Mouse (Mus musculus) liver, adult 2 months (tissue): ENCODE results near the gene Itgav. TPM values are rescaled to one million over a fixed set of nuclear protein-coding genes. Genes with fewer than 3 reads are reported as not detected.

ENCODE experiments used
- DNase-seq: peaks from one replicate; pipeline ENCODE4 v3.0.0-alpha.2; 2011; ENCODE audit warnings: low read depth, low spot score; ENCODE audit errors: extremely low read depth
- H3K27ac ChIP-seq: fragments of 200-500 bp; replicated peaks from 2 replicates; pipeline ENCODE4 v1.5.1; 2012; ENCODE audit warnings: low read depth, mild to moderate bottlenecking, control low read depth, inconsistent platforms, low read length; ENCODE audit not compliant: insufficient read depth
- H3K27me3 ChIP-seq: fragments of 200-500 bp; 2 replicates; pipeline ENCODE4 v1.6.1; 2012; ENCODE audit warnings: mild to moderate bottlenecking, moderate library complexity, low read length, inconsistent platforms; ENCODE audit not compliant: control insufficient read depth, insufficient read depth
- H3K36me3 ChIP-seq: fragments of 200-500 bp; 2 replicates; pipeline ENCODE4 v1.6.1; 2012; ENCODE audit warnings: low read length, inconsistent platforms; ENCODE audit not compliant: control insufficient read depth, insufficient read depth
- H3K4me1 ChIP-seq: fragments of 200-500 bp; 2 replicates; pipeline ENCODE4 v1.6.1; 2011; ENCODE audit warnings: low read length; ENCODE audit not compliant: control insufficient read depth, insufficient read depth
- H3K4me3 ChIP-seq: fragments of 200-500 bp; 2 replicates; pipeline ENCODE4 v1.5.1; 2011; ENCODE audit warnings: low read depth, mild to moderate bottlenecking, control low read depth, low read length, moderate library complexity; ENCODE audit not compliant: insufficient read depth
- H3K79me2 ChIP-seq: fragments of 200-500 bp; 2 replicates; pipeline ENCODE4 v1.6.1; 2012; ENCODE audit warnings: inconsistent platforms, mild to moderate bottlenecking, low read length, moderate library complexity; ENCODE audit not compliant: control insufficient read depth, insufficient read depth
- H3K9ac ChIP-seq: fragments of 200-500 bp; 2 replicates; pipeline ENCODE4 v1.6.1; 2012; ENCODE audit warnings: low read depth, mild to moderate bottlenecking, control low read depth, inconsistent platforms, low read length
- CTCF ChIP-seq: fragments of 200-500 bp; IDR thresholded peaks from 2 replicates; pipeline ENCODE4 v1.5.1; 2011; ENCODE audit warnings: low read depth, low read length, control low read depth
- POLR2A ChIP-seq: fragments of 200-500 bp; IDR thresholded peaks from 2 replicates; pipeline ENCODE4 v1.6.1; 2011; ENCODE audit warnings: low read length, control low read depth; ENCODE audit not compliant: insufficient read depth; ENCODE audit errors: extremely low read depth
- WGBS: fragments of 180-500 bp; shearing (Covaris S2); methylation state at CpG from one replicate; pipeline ENCODE4 v1.1.7; 2018; 5-methylcytosine and 5-hydroxymethylcytosine counted together
- polyA plus RNA-seq: library from polyadenylated mRNA; depleted of rRNA; stranded (reverse); fragments of >200 nt; gene quantifications from 2 replicates; pipeline ENCODE4 v1.2.3, GENCODE M21; 2012
- total RNA-seq: library from RNA; depleted of rRNA; stranded (reverse); fragments of >200 nt; gene quantifications from 2 replicates; pipeline ENCODE4 v1.2.3, GENCODE M21; 2014

Gene Itgav
- total and polyA plus RNA-seq, 2 experiments = 15.8 to 29.6 TPM

GRCm38 (mm10) chr2:83718341-83718740 is 5.9 kb upstream of the Itgav start:
- no peak overlapping the region for H3K9ac ChIP-seq
- H3K4me1 ChIP-seq = peaks cover under 1% of the 10 kb centered on the region; the same call in 1 of the 2 replicates
- H3K36me3 ChIP-seq = no peaks in the 10 kb centered on the region
- no peak overlapping the region for H3K4me3 ChIP-seq
- DNase-seq = no peak
- H3K27me3 ChIP-seq = no peaks in the 10 kb centered on the region
- WGBS = 95% methylated on average over 4 of the region's 4 CpGs
- no peak for TF ChIP-seq CTCF
- no peak for TF ChIP-seq POLR2A
- H3K27ac ChIP-seq = no peak overlapping the region
- H3K79me2 ChIP-seq = no peaks in the 10 kb centered on the region

- Histone ChIP-seq H3K9ac (no peak overlapping the region), H3K4me3 (no peak overlapping the region), H3K79me2 (peaks cover 5% of the 10 kb centered on the region; the same call in 1 of the 2 replicates), H3K36me3 (no peaks in the 10 kb centered on the region), H3K4me1 (peaks cover 3% of the 10 kb centered on the region), H3K27me3 (no peaks in the 10 kb centered on the region), H3K27ac (no peak overlapping the region)
- 81% methylated on average over 3 of the region's 3 CpGs for WGBS
- TF ChIP-seq CTCF (no peak), POLR2A (no peak)
- no peak for DNase-seq
Observed at GRCm38 (mm10) chr2:83721635-83722034, 2.6 kb upstream of the Itgav start.

- no peak overlapping the region for H3K4me3 ChIP-seq
- H3K36me3 ChIP-seq = no peaks in the 10 kb centered on the region
- no peak overlapping the region for H3K9ac ChIP-seq
- no peaks in the 10 kb centered on the region for H3K27me3 ChIP-seq
- peaks cover 3% of the 10 kb centered on the region for H3K4me1 ChIP-seq
- no peak for DNase-seq
- no peak for TF ChIP-seq CTCF
- no peak for TF ChIP-seq POLR2A
- H3K79me2 ChIP-seq = peaks cover 5% of the 10 kb centered on the region; the same call in 1 of the 2 replicates
- no peak overlapping the region for H3K27ac ChIP-seq
Observed at GRCm38 (mm10) chr2:83722936-83723335, 1.3 kb upstream of the Itgav start.

GRCm38 (mm10) chr2:83723346-83723745 is 851 bp upstream of the Itgav start:
- Histone ChIP-seq H3K27me3 (no peaks in the 10 kb centered on the region), H3K4me3 (no peak overlapping the region), H3K79me2 (peaks cover 5% of the 10 kb centered on the region; the same call in 1 of the 2 replicates), H3K27ac (0 out of 2 replicates have a peak overlapping the region, but pooled peaks have one; percentile 21), H3K9ac (no peak overlapping the region), H3K4me1 (peaks cover 3% of the 10 kb centered on the region), H3K36me3 (no peaks in the 10 kb centered on the region)
- DNase-seq = no peak
- TF ChIP-seq CTCF (no peak), POLR2A (no peak)
- WGBS = 49% methylated on average over 2 of the region's 2 CpGs

- Histone ChIP-seq H3K9ac (peak overlapping the region; percentile 97), H3K27ac (peak overlapping the region; percentile 82), H3K36me3 (no peaks in the 10 kb centered on the region), H3K4me1 (peaks cover 8% of the 10 kb centered on the region), H3K79me2 (peaks cover 9% of the 10 kb centered on the region; the same call in 1 of the 2 replicates), H3K4me3 (peak overlapping the region; percentile 94), H3K27me3 (no peaks in the 10 kb centered on the region)
- WGBS = 3% methylated on average over 43 of the region's 44 CpGs
- no peak for TF ChIP-seq POLR2A
- TF ChIP-seq CTCF = no peak
- peak; percentile 46 for DNase-seq
Observed at GRCm38 (mm10) chr2:83724827-83725730, 882 bp downstream of the Itgav start.

- 60% methylated on average over 4 of the region's 4 CpGs for WGBS
- DNase-seq = no peak
- Histone ChIP-seq H3K79me2 (peaks cover 11% of the 10 kb centered on the region; the same call in 1 of the 2 replicates), H3K4me3 (no peak overlapping the region), H3K9ac (no peak overlapping the region), H3K4me1 (peaks cover 8% of the 10 kb centered on the region), H3K27me3 (no peaks in the 10 kb centered on the region), H3K36me3 (0 out of 2 replicates have a peak, but pooled peaks cover 2% of the 10 kb centered on the region), H3K27ac (no peak overlapping the region)
- TF ChIP-seq CTCF (no peak), POLR2A (no peak)
Observed at GRCm38 (mm10) chr2:83725796-83726195, 1.6 kb downstream of the Itgav start.
